Mouse (Mus musculus) erythroid progenitor cell, adult 5-6 weeks (primary cell): ENCODE measurements around the gene Tent4a. TPM values are rescaled to one million over a fixed set of nuclear protein-coding genes. Genes with fewer than 3 reads are reported as not detected.

ENCODE experiments used
- ATAC-seq: replicated peaks from 2 replicates; pipeline ENCODE4 v1.8.0; 2016; ENCODE audit warnings: moderate number of reproducible peaks, mild to moderate bottlenecking, moderate TSS enrichment, inconsistent platforms; ENCODE audit not compliant: poor library complexity, low FRiP score, severe bottlenecking
- total RNA-seq, 2 experiments: library from RNA; stranded (forward) in 1 of 2; stranded (reverse) in 1 of 2; fragments of 150-400 nt in 1 of 2; fragments of 186-747, 209-891 nt in 1 of 2; gene quantifications; 2 replicates each; pipeline versions ENCODE4 v1.2.3 to v1.2.4; 2015 to 2017; ENCODE audit warnings: low replicate concordance in 2 of 2

Tent4a gene
- total RNA-seq, 2 experiments from 2014 or later: 33.8 to 34.0 TPM

GRCm38 (mm10) chr13:69549980-69550379 lies 15.6 kb upstream of the Tent4a start:
- no peak for ATAC-seq

- ATAC-seq: no peak
Observed at GRCm38 (mm10) chr13:69547488-69548180, 13.2 kb upstream of the Tent4a start.

GRCm38 (mm10) chr13:69545019-69545418 lies 10.6 kb upstream of the Tent4a start:
- ATAC-seq: peak; percentile 60

GRCm38 (mm10) chr13:69543595-69543994 lies 9.2 kb upstream of the Tent4a start:
- ATAC-seq: no peak

GRCm38 (mm10) chr13:69542571-69543352 lies 8.3 kb upstream of the Tent4a start:
- ATAC-seq: no peak

- no peak for ATAC-seq
Observed at GRCm38 (mm10) chr13:69541776-69542175, 7.4 kb upstream of the Tent4a start.

- no peak for ATAC-seq
Observed at GRCm38 (mm10) chr13:69541209-69541608, 6.8 kb upstream of the Tent4a start.

- no peak for ATAC-seq
Observed at GRCm38 (mm10) chr13:69538327-69538726, 3.9 kb upstream of the Tent4a start.

- ATAC-seq: no peak
Observed at GRCm38 (mm10) chr13:69537366-69537765, 2.9 kb upstream of the Tent4a start.

- no peak for ATAC-seq
Observed at GRCm38 (mm10) chr13:69536021-69536420, 1.6 kb upstream of the Tent4a start.

GRCm38 (mm10) chr13:69534654-69535551 lies 486 bp upstream of the Tent4a start:
- ATAC-seq: peak; percentile 76

GRCm38 (mm10) chr13:69533405-69534333 lies 748 bp downstream of the Tent4a start, which contains the start of gene Nsun2:
Gene Nsun2 (plus strand): TSS chr13:69533746.
- ATAC-seq: peak; percentile 30

- ATAC-seq: no peak
Observed at GRCm38 (mm10) chr13:69532893-69533404, 1.5 kb downstream of the Tent4a start.

- no peak for ATAC-seq
Observed at GRCm38 (mm10) chr13:69532101-69532892, 2.1 kb downstream of the Tent4a start.

GRCm38 (mm10) chr13:69531431-69531830 lies 3.0 kb downstream of the Tent4a start:
- ATAC-seq: no peak

- no peak for ATAC-seq
Observed at GRCm38 (mm10) chr13:69530951-69531350, 3.5 kb downstream of the Tent4a start.

GRCm38 (mm10) chr13:69530156-69530555 lies 4.3 kb downstream of the Tent4a start:
- ATAC-seq: no peak

GRCm38 (mm10) chr13:69528531-69528930 lies 5.9 kb downstream of the Tent4a start:
- ATAC-seq: no peak
